Mouse (Mus musculus) megakaryocyte-erythroid progenitor cell, adult 5-6 weeks (primary cell): ENCODE measurements around the gene 4930452B06Rik. TPM values are rescaled to one million over a fixed set of nuclear protein-coding genes. Genes with fewer than 3 reads are reported as not detected.
"Not testable (repeated sequence)": the region's sequence is repeated elsewhere in the genome, so short reads cannot be mapped to it uniquely, and the experiment has no call there.

Source experiments
- ATAC-seq: replicated peaks from 2 replicates; pipeline ENCODE4 v1.8.0; 2016; ENCODE audit warnings: mild to moderate bottlenecking, inconsistent platforms; ENCODE audit not compliant: severe bottlenecking, poor library complexity, low FRiP score, low TSS enrichment
- total RNA-seq, 2 experiments: library from RNA; stranded (forward) in 1 of 2; stranded (reverse) in 1 of 2; fragments of 200-1000, 215-1000 nt in 1 of 2; fragments of >200 nt in 1 of 2; fragmentation: Nextera tagmentation in 1 of 2; gene quantifications; 2 replicates each; pipeline ENCODE4 v1.2.3; 2014 to 2017

Gene 4930452B06Rik
- total RNA-seq (2014; fragmentation: Nextera tagmentation) (not detected in 2 replicates), total RNA-seq (2017) (not detected in 2 replicates)

DNA sequence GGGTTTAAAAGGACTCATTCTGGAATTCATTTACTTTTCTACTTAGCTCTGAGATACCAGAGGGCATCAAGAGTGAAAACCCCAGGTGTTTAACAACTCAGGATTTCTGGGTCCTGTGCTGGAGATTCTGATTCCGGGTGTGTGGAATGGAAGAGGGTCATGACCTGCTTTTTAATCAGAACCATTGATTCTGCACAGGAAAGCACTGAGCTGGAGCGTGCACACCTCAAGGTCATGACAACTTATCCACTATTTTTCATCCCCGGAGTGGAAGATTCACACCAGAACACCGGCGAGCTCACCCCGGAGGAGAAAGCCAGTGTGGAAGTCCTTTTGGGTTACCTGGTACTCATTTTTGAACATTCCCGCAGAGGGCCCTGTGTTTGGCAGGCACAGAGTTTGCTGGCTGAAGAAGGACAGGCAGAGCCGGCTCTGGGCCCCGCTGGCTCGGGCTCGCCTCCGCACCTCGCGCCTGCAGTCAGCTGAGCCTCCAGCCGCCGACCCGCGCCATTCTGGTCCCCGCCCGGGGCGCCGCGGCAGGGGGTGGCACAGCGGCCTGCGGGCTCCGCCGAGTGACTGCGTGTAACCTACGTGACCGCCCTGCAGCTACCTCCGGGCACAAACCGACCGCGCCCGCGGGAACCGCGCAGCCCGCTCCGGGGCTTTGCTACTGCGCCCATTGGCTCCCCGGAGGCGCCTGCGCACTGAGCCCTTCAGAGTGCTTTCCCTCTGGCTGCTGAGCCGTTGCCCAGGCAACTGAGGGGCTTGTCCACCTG lies at the start of gene 4930452B06Rik:
Gene 4930452B06Rik (minus strand): TSS at position 605 of the 776 bp plus-strand sequence.
- ATAC-seq, result no peak

DNA sequence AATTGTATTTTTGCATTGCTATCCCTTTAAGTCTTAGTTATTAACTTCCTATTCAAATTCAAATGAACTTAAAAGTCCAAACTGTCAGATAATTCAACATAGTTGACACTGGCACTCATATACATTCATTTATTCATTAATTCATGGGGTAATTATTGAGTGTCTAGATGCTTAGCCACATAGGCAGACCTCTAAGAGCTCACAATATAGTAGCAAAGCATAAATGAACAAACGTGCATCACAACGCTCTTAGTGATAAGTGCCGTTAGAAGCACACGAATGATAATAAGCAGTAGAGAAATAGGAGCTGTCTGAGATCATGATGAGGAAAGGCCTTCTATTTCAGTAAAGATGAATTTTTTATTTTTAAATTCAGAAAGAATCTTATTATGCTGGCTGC lies 46.6 kb upstream of the 4930452B06Rik start:
- no peak for ATAC-seq

DNA sequence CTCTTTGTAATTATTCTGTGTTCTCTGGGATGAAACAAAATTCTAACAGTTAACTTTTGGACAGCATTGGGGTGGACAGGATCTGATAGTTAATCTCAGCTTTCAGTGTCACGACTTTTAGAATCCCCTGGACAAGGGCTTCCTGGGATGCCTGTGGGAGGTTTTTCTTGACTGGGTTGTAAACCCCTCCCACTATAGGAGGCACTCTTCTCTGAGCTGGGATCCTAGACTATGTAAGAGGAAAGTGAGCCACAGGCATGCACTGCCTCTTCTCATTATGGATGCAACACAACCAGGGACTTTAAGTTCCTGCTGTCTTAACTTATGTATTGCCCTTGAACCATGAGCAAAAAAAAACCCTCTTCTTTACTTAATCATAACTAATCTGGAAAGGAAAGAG lies 23.4 kb upstream of the 4930452B06Rik start:
- ATAC-seq, result no peak

DNA sequence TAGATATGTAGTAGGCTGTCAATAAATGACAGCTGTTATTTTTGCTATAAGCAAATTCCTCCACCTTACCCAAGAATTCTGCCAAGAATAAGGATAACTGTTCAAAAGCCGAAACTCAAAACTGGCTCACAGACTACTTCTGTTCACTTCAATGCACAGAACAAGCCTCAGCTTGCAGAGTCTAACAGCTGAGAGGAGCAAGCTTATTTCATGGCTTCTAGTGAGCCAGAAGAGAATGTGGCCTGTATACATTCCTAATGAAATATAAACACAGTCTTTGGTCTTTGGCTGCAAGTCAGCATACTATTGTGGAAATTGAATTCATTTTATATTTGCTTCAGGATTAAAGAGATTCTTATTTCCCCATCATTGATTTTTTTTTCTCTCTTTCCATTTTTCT lies 22.4 kb upstream of the 4930452B06Rik start:
- ATAC-seq, result no peak

DNA sequence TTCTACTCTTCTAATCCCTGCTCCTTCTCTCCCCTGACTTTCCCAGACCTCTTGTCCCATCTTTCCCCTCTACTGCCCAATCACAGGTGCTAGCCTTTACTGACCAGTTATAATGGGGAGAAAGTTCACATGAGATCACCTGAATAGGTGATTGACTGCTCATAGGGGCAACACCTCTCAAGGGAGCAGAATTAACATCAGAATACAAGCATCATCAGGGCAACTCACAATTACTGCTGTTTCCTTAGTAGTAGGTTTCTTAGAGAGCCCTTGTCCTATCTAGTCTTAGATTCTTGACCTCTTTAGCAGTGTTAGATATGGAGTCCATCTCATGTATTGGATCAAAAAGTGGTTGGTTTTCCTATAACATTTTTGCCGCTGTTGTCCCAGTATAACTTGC lies 20.1 kb upstream of the 4930452B06Rik start:
- no peak for ATAC-seq

DNA sequence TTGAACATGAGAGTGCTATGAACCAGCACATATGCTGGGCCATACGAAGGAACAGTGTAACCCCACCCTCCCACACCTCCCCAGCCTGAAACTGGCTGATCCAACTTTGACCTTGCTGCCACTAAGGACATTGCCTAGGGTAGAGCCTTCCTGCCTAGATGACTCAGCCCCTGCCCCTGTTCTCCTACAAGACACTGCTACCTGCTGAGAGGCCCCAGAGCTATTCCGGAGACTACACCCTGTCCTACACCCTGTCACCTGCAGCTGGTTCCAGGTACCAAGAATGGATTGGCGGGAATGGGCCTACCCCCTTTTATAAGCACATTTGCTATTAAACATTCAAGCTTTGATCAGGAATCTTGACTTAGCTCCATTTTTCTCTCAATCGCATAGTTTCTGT lies 13.9 kb upstream of the 4930452B06Rik start:
- ATAC-seq, result no peak

DNA sequence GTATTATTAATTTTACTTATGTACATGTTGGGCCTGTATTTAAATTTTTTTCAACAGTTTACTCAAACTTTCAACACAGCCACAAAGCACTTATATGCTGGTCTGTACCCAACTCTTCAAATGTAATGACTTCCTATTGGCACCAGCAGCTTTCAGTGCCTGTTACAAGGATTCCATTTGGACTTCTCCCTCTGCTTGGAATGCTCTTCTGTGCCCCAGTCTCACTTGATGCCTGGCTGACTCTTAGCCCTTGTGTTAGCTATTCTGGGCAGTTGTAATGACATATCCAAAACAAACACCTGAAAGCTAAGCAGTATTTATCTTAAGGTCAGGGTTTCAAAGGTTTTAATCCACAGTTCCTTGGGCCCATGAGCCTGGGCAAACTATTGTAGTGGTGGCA lies 5.7 kb downstream of the 4930452B06Rik start:
- ATAC-seq, result no peak

DNA sequence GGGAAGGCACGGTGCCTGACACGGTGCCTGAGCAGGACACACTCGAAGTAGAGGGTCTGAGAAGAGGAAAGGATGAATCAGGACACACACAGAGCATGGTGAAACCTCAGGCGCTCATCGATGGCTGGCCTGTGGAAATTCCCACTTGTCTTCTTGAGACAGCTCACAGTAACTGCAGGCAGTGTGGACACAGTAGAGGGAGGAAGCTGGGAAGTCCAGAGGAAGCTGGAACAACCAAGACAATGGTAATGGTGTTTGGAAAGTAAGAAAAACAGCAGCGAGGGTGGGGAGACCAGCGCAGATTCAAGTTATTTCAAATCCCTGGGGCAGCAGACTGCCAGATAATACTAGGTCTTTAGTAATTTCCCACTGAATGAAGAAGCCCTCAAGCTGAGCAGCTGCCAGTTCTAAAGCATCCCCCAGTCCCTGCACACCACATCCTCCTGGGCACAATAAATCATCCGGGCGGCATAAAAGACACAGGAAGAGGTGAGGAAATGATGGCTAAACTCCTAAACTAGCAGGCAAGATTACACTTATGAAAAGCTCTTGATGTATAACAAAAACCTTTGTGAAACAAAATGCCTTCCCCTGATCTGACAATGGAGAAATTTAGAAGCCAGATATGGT lies 24.3 kb downstream of the 4930452B06Rik start:
- ATAC-seq, result no peak

DNA sequence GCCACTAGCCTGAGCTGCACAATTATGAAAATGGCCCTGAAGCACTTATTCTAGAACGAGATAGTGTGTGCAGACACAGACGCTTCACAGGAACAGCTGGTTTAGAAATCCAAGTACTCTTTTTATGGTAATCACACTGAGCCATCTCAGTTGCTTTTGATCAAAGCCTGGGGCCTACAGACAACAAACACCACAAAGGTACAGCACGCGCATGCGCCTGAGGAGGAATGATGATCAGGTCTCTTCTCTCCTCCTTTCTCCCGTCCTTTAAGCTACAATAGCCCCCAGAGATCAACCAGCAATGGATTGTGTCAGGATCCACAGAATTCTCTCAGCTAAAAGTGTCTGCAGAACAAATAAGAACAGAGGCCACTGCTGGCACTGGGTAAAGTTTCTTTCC lies 33.8 kb downstream of the 4930452B06Rik start:
- ATAC-seq, result no peak

DNA sequence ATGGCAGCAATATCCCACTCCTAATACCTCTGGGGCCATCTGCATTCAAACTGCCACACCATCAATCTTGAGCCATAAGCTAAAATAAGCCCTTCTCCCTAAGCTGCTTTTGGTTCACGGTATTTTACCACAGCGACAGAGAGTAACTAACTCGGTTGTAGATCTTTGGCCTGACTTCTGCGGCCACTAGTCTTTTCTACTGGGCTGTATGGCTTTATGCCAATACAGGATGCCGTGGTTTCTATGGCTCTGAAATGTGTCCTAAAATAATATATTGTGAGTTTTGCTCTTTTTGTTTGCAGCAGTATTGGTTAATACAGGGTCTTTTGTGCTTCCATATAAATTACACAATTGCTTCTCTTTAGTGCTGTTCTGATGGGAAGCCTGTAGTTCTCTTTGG lies 37.6 kb downstream of the 4930452B06Rik start:
- ATAC-seq, result no peak

DNA sequence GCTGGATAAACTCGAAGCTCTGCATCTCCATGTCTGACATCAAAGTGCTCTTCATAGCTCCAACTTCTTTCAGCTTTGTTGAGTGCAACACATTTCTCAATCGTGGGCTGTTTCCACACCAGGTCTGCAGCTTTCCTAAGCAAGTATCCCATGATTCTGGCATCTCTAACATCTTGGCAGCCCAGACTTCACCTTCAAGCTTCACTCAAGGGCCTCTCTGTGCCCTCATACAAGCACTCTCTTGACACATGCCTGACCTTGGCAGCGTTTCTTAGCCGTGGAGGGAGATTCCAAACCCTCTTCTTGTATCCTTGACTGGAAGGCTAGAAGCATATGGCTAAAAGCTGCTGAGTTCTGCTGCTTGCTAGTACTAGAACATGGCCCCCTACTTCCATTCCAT lies 38.6 kb downstream of the 4930452B06Rik start:
- no peak for ATAC-seq

DNA sequence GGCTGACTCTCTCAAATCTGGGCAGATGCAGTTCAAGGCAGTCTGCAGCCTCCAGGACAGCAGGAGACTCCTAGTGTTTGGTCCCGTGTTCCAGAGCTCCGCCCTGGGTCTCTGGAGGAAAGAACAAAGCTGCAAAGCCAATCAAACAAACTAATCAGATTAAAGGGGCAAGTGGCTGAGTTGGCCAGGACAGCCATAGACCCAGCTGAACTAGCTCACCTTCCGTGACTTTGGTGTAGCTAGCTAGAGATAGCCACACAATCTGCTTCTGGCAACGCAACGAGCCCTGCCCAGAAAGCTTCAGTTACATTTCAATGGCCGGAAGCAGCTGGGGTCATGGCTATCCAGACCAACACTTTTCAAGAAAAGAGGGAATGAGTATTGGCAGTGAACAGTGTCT lies 44.9 kb downstream of the 4930452B06Rik start:
- ATAC-seq, result no peak

DNA sequence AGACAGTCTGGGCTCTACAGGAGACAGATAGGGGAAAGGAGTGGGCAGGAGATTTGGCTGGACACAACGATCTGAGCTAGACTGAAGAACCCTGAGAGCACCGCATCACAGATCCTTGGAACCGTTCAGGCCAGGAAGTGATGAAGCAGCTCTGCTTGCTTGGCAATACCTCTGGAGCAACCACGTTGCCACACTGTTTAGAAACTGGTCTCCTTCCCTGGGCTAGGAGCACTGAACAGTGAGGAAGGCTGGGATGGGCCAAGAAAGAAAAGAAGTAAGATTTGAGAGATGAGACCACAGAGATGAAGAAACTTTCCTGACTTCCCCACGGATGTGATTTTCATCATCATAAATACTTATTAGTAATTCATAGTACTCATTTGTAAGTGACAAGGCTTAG lies 45.5 kb downstream of the 4930452B06Rik start:
- ATAC-seq, result no peak

DNA sequence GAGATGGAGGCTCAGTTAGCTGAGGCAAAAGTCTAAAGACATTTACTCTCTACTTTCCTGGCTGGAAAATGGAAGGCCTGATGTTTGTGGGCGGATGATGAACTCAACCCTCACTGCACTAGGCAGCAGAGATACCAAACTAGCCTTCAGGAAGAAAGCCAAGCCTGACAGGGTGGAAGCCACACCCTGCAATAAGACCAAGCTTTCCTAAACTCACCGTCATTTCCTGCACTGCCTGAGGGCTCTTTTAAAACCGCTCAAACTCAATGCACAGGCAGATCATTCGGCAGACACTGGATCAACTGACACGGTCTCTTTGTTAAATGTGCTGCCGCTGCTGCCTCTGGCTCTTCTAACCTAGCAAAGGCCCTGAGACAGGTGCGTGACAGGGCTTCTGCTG lies 50.4 kb downstream of the 4930452B06Rik start:
- ATAC-seq, result no peak

DNA sequence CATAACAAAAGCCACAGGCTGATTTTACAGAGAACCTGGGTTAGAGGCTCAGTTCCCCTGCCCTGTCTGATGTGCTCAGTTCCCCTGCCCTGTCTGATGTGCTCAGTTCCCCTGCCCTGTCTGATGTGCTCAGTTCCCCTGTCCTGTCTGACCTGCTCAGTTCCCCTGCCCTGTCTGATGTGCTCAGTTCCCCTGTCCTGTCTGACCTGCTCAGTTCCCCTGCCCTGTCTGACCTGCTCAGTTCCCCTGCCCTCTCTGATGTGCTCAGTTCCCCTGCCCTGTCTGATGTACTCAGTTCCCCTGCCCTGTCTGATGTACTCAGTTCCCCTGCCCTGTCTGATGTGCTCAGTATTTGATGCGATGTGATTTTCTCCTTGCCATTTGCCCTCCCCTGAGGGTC lies 51.6 kb downstream of the 4930452B06Rik start:
- not testable (repeated sequence) for ATAC-seq

DNA sequence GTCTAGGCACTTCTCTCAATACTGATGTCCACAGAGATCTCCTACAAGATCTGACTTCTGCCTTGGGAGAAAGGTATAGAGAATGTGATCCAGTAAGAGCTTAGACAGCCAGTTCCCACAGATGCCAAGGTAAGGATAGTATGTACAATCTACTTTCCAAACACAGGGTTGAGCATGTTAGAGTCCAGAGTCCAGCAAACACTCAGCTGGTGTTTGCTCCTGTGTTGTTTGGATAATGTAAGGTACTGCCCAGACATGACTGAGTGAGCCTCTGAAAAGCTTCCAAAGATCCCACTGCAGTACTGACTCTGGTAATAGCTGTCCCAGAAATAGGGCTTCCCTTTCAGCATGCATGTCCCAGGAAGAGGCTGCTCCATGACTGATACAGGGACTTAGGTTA lies 54.0 kb downstream of the 4930452B06Rik start:
- no peak for ATAC-seq

DNA sequence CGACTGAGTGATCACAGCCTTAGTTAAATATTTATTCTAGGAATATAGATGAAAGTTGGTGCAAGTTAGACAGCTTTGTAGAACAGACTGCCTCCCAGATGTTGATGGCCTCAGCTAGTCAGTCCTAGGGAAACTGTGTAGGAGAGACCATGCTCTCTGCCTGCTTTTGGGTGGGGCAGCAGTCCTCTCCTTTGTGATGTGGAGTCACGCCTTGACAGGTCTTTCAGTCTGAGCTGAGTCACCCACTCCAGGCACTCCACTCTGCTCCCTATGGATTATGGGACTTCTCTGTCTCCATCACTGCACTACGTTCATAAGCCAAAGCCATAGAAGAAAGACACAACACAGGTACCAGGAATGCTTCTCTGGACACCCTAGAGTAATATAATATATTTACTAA lies 55.9 kb downstream of the 4930452B06Rik start:
- ATAC-seq, result no peak

DNA sequence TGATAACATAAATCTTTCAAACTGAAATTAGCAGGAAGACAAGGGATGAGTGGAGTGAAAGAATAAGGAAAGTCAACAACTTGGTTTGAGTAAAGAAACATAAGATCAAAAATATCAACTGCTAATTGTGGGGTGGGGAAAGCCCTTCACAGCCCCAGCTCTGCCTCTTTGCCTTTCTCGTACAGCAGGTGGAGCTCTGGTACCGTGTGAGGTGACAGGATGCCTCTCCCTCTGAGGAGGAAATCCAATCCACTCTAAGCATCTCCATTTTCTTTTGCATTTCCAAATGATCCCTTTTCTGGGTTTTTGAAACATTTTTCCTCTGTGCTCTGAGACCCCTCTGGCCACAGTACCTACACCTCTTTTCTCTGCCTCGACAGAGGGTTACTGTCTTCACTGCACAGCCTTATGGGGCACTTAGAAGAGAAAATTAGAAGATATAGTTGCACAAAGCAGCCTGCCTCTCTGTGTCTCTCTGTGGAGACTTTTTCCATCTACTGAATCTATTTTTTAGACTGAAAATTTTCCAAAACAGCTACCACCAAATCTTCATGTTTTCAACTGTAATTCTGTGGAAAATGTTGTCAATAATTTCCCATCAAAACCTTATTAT lies 57.4 kb downstream of the 4930452B06Rik start:
- no peak for ATAC-seq

DNA sequence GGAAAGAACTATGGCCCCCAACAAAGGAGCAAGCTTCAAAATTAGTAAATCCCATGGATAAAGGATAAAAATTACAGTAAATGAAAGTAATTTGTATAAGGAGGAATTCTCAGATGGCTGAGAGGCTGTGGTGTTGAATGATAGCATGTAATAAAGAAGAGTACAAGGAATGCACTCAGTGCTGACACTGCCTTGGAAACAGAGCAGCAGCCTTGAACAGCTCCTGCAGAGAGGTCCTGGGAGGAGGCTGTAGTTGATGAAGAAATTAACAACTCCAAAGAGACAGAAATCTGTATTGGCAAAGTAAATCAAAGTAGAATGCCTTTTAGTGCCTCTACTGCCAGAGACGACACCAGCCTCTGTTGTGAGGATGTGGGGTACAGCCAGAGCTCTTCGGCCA lies 61.1 kb downstream of the 4930452B06Rik start:
- no peak for ATAC-seq

DNA sequence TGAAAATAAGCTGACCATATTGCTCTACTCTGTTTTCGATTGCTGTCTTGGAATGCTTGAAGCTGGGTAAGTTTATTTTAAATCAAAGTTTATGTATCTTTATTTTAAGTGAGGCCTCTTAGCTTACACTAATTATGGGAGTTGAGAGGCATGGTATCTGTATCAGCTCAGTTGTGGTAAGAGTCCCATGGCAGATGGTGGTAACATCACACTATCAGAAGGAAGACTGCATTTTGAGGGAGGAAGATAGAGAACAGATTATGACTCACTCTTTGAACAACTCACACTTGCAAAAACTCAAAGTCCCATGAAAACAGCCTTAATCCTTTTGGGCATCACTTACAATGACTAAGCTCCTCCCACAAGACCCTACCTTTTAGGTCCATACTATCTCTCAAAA lies 81.0 kb downstream of the 4930452B06Rik start:
- no peak for ATAC-seq

DNA sequence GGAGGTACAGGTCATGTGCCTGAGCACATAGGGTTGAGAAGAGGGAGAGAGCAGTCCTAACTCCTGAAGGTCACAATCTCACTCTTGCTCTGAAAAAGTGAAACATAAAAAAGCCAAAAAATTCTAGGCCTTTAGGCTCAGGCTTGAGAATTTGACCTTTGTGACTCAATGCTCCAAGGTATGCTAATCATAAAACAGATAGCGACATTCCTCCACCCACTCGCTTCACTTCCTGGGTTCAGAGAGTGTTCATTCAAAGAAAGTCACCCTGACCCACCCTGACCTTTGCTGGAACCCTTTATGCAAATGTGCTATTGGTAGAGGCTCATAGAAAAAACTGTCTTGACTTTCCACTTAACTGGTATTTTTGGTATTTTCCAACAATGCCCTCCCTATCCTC lies 115.0 kb downstream of the 4930452B06Rik start:
- not testable (repeated sequence) for ATAC-seq
